Mouse (Mus musculus) layer of hippocampus, postnatal 14 days (tissue): Measurements from ENCODE around the gene Sh3bp2. TPM values are rescaled to one million over a fixed set of nuclear protein-coding genes. Genes with fewer than 3 reads are reported as not detected.
A peak's percentile ranks its signal among the peaks of the same experiment; 100 is the strongest.

Experiments
- DNase-seq, 2 experiments: peaks; one replicate each; pipeline ENCODE4 v3.0.0; 2021 to 2022; ENCODE audit warnings: low spot score in 2 of 2, mixed read lengths in 1 of 2
- microRNA-seq, 2 experiments: library from miRNA; unstranded; fragments of <30 nt; microRNA quantifications; one replicate each; pipeline ENCODE4 v1.2.0; 2021
- total RNA-seq, 2 experiments: library from RNA; stranded (reverse); gene quantifications; 2 replicates each; pipeline ENCODE4 v1.2.3; 2021

The Sh3bp2 gene
- total RNA-seq, 2 experiments from 2014 or later = 6.0 to 6.8 TPM

- peak in 1 of 2 experiments; percentile 22 for DNase-seq
Observed at GRCm38 (mm10) chr5:34607100-34607880, 81.7 kb downstream of the Sh3bp2 start.

GRCm38 (mm10) chr5:34608226-34608625 lies 82.6 kb downstream of the Sh3bp2 start:
- no peak for DNase-seq

GRCm38 (mm10) chr5:34609966-34610365 lies 84.3 kb downstream of the Sh3bp2 start:
- no peak for DNase-seq

Small RNA genes within 50 kb of the gene (microRNA-seq; reads per million reads assigned to microRNA genes)
- 1.6 to 1.7 reads per million in 2 experiments for gene Mir7036b

Other genes starting within 250 kb of the Sh3bp2 start
- gene Zfyve28, start 237.4 kb upstream of the Sh3bp2 start, total RNA-seq = 10 to 100 TPM; 26.4 to 26.6 TPM
- under 1 TPM; 0.39 to 0.41 TPM for gene Cfap99, start 237.2 kb upstream of the Sh3bp2 start, total RNA-seq
- 10 to 100 TPM; 77.1 to 81.4 TPM for gene Rnf4, start 189.5 kb upstream of the Sh3bp2 start, total RNA-seq
- gene Fam193a, start 155.9 kb upstream of the Sh3bp2 start, total RNA-seq = 10 to 100 TPM; 40.5 to 41.7 TPM
- gene Tnip2, start 11.8 kb upstream of the Sh3bp2 start, total RNA-seq = 10 to 100 TPM; 15.2 to 19.1 TPM
- 100 to 1,000 TPM; 376 to 400 TPM for gene Add1, start 47.8 kb downstream of the Sh3bp2 start, total RNA-seq
- 10 to 100 TPM; 38.0 to 41.7 TPM for gene Mfsd10, start 111.4 kb downstream of the Sh3bp2 start, total RNA-seq
- gene Nop14, start 134.3 kb downstream of the Sh3bp2 start, total RNA-seq = 10 to 100 TPM; 13.8 to 15.4 TPM
- gene Grk4, start 134.5 kb downstream of the Sh3bp2 start, total RNA-seq = 1 to 10 TPM; 5.3 to 6.5 TPM
- 10 to 100 TPM; 78.0 to 81.2 TPM for gene Htt, start 235.9 kb downstream of the Sh3bp2 start, total RNA-seq